Mouse (Mus musculus): Measurements from ENCODE around the gene Arvcf.

The Arvcf gene

DNA sequence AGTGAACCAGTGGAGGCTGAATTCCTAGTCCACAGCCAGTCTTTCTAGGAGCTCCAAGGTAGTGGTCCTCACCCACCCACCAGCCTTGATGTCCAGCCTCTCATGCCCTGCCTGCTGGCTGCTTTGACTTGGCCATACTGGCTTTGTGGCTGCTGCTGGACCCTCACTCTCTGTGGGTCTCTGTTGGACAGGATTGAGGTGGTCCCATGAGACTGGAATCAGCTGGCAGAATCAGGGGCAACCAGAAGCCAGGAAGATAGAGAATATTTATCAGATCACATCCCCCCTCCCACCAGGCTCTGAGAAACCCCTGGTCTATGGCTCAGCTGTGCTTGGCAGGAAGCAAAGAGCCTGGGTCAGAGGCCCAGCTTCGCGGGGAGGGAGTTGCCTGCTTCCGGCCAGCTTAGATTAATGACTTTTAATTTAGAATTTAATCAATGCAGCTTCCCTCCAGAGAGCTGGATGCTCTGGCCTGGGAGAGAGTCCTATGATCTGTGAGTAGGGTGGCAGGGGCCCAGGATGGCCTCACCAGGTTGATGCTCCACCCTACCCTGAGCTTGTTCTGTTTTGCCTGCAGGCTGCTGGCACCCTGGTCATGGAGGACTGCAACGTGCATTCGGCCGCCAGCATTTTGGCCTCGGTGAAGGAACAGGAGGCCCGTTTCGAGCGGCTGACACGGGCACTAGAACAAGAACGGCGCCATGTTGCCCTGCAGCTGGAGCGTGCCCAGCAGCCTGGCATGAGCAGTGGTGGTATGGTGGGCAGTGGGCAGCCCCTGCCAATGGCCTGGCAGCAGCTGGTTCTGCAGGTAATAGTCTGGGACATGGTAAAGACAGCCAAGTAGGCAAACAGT is 40.8 kb downstream of the Arvcf start:
- no peak for ATAC-seq (ENCODE audit: low TSS enrichment)

DNA sequence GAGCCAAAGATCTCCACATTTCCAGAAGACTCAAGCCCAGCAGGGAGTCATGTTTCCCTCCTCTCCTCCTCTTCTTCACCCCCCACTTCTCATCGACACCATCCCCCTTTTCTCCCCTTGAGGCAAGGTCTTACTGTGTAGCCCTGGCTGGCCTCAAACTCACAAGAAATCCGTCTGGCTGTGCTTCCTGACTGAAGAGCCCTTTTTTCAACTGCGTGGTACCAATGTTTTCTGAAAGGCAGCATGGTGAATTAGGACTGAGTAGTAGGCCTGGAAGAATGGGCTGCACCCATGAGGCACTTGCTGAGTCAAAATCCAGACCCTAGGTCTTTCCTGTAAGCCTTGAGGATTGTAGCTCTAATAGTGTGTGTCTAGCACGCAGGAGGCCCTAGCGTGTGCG is 42.4 kb downstream of the Arvcf start:
- ATAC-seq (ENCODE audit: low TSS enrichment), result no peak

DNA sequence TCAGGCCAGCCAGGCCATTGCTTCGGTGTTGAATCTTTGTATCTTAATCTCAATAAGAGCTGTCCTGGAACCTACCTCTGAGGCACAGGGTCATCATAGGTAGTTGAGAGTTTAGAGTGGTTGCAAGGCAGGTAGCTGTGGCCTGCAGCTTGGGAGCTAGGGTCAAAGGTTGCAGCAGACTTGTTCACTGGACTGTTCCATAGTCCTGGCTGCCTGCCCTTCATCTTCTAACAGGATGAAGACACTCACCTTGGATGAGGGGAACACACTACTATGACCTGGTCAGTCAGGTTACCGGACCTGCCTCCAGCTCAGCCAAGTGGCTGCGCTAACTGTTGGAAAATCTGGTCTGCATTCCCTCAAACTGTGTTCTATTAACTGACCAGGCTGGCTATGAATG is 43.1 kb downstream of the Arvcf start:
- no peak for ATAC-seq (ENCODE audit: low TSS enrichment)

DNA sequence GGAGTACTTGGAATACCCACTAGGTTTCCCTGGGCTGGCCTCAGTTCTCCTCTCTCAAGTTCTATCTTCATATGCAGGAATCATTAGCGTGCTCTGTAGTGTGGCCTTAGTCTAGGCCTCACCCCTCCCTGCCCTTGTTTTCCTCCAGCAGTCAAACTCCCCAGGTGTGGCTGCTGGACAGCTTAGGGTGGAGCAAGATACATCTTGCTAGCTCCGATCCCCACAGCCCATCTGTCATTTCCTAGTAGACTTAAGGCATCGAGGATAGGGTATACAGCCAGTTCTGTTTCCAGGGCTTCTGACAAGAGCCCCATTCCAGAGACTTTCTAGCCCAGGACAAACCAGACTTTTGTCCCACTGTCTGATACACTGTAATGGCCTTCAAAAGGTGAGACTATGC is 43.7 kb downstream of the Arvcf start:
- ATAC-seq (ENCODE audit: low TSS enrichment), result no peak

DNA sequence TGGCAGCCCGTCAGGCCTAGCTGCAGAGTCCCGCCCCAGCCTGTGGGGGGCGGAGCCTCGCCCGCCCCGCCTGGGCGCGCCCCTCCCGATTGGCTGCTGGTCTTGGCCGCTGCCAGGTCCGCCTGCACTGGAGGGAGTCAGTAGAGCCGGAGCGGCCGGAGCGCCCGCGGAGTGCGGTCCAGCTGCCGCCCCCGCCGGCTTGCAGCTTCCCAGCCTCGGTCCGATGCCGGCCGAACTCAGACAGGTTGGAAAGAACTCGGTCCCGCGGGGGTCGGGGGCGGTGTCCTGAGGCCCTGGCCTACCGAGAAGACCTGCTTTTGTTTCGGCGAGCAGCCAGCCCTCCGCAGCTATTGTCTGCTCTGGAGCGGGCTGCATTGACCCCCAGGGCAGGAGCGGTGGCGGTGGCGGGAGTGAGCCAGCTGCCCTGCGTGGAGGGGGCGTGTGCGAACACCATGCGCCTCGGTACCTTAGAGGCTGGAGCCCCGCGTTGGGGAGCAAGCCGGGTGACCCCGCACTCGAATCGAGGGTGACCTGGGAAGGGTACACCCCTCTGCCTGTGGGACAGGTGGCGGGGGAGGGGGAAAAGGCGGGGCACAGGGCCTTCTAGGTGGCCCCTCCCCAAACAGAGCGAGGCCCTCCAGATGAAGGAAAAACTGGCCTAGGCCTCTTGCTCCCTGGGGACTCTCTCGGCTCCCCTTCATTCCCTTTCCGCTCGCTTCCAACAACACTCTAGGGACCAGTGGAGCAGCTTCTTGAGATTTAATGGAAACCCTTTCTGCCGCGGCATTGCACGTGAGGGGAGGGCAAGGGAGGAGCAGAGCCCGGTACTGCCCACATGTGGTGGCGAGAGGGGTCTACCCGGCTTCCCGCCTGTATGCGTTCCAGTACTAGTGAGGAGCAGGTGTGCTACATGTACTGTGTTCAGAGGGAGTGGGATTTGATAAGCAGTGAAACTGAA is 44.8 kb downstream of the Arvcf start:
- peak; percentile 42 for ATAC-seq (ENCODE audit: low TSS enrichment)

DNA sequence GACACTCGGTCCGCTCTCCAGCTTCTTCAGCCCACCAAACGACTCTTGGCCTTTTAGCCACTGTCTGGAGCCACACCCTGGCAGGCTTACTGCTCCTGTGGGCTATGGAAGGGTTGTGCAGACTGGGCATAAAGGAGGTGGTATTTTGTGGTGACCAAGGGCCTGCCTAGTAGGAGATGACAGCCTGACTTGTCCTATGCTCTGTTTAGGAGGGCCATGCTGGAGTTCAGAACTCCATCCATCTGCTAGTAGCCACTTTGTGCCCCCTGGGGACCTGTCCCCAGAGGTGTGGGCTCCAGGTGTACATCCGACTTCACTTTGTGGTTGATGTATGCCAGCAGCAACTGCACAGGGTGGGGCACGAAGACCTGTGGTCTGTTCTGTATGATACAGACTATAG is 45.6 kb downstream of the Arvcf start:
- no peak for ATAC-seq (ENCODE audit: low TSS enrichment)

DNA sequence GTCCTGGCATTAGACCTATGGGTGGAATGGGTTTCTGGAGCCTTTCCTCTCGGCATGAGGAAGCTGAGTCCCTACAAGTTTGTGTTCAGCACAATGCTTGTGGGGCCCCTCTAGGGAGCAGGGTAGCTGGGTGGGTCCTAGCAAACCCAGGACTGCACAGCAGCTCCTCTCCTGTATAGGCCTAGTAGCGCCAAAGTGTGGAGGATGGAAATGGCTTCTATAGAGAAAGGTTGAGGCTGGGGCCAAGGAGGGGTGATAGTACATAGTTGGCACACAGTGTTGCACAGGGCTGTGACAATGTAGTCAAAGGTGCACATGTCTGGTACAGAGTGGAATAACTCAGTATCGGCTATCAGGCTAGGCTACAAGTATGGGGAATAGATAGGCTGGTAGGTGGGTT is 46.1 kb downstream of the Arvcf start:
- no peak for ATAC-seq (ENCODE audit: low TSS enrichment)

DNA sequence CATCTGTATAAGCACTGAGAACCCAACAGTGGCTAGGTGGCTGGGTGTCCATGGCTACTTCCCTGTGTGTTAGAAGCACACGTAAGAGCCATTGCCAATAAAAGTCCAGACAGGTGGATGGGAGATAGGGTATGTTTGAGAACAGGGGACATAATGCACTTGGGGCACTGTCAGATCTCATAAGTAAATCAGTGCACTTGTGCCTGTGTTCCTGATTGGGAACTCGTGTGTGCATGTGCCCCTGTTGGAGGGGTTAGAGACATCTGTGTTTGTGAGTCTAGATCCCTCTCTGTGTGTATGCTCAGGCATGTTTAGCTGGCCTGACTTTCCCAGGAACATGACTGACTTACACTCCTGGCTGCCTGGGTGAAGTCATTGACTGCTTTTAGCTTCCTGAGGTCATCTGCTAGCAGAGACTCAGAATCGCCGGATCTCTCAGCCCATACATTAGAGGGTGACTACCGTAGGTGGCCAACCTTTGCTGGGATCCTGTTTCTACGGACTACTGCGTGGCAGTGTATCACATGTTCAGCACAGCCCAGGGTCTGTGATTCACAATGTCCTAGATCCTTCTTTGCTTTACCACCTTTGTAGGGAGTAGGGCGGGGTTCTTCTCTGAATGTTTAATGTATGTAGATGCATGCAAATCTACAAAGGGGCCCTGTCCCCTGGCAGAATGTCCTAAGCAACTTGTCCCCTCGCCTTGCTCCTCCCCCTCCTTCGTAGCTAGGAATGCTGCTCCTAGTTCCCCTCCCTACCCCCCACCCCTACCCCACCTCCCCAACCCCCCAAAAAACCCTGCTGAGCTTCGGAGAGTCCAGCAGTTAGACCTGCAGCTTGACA is 47.0 kb downstream of the Arvcf start:
- peak; percentile 11; the same call in 1 of the 2 replicates for ATAC-seq (ENCODE audit: low TSS enrichment)

DNA sequence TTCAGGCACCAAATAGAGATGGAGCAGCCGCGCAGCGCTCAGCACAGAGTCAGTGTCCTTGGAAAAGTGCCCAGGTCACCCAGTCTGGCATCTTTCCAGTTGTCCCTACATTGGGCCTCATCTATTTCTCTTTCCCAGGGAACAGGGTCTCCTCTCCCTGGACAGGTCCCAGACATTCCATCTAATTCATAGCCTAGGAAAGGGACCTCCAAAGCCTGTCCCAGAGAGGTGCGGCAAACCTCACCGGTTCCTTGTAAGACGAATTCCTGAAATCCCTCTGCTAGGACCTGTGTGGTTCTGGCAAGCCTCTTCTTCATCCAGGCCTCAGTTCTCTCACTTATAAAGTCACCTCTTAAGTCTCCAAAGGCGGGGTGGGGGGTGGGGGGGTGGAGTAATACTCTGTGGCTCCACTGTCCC is 47.6 kb downstream of the Arvcf start:
- no peak for ATAC-seq (ENCODE audit: low TSS enrichment)

DNA sequence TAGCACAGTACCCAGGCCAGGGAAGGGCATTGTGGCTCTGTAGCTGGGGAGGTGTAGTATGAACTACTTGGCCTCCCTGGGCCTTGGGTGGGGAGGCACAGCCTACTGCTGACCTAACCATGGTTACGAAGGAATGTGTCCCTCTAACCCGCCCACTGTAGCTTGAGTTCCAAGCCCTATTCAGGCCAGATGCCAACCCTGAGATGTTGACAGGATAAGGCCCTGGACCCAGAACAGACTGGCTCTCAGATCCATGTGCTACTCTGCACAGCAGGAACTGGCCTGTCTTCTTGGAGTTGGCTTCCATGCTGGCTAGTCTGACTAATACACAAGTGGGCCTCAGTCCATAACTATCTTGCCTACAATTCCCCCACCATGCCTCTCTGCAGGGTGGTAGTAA is 48.2 kb downstream of the Arvcf start:
- no peak for ATAC-seq (ENCODE audit: low TSS enrichment)

DNA sequence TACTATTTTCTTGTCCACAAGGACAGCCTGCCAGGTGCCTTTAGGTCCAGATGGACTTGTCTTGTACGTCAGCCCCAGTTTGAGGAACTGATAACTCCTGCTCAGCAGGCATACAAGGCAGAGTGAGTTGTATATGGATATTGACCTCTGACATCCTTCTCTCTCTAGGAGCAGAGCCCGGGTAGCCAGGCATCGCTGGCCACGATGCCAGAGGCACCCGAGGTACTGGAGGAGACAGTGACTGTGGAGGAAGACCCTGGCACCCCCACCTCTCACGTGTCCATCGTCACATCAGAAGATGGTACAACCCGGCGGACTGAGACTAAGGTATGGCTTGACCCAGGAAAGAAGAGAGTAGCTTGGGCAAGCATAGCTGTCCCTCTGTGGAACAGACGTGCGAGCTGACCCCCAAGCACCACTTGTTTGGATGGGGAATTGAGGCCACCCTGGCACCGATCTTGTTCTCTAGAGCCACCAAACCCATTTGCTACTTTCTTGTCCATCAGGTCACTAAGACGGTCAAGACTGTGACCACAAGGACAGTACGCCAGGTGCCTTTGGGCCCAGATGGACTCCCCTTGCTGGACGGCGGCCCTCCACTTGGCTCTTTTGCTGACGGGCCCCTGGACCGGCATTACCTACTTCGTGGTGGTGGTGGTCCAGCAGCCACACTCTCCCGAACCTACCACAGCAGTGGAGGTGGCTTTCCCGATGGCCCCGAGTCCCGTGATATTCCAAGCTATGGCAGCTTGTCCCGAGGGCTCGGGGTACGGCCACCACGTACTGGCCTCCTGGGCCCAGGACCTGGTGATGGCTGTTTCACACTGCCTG is 49.0 kb downstream of the Arvcf start:
- no peak for ATAC-seq (ENCODE audit: low TSS enrichment)

DNA sequence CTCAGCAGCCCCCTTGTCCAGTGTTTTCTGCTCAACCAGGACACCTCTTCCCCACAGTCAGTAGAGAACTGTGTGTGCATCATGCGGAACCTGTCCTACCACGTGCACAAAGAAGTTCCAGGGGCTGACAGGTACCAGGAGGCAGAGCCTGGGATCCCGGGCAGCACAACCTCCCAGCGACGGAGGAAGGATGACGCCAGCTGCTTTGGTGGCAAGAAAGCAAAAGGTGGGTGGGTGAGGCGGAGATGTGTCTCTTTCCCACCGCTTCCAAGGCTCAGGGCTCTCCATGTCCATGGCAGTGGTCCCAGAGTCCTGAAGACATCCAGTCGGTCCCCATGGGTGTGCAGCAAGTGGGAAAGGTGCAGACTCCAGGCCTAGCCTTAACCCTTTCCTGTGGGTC is 52.0 kb downstream of the Arvcf start:
- ATAC-seq (ENCODE audit: low TSS enrichment), result peak; percentile 51; the same call in 1 of the 2 replicates

DNA sequence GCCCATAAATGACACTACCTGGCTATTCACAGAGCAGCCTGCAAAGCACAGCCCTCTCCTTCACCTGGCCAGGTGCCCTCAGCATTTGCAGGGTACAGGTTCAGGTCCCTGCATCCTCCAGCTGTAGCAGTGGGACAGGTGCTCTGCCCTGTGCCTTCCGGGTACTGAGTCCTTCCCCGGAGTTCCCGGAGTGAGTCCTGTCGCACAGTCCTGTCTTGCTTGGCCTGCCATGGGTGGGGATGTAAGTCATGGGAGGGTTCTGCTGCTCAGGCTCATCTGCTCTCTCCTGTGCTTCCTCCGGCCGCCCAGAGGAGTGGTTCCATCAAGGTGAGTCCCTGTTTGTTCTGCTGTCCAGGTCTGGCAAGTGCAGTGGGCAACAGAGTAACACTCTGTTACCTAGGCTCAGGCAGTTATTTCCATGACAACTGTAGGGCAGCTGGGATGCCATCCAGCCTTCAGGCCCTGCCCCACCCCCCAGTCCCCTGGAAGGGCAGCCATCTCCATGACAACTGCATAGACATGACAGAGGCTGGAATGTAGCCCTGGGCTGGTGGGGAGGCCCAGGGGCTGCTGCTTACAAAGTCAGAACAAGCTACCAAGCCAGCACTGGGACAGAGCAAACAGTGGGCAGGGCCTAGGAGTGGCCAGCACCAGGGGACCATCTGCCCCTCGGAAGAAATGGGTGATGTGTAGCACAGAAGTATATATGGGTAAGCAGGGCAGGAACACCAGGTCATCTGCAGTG is 52.7 kb downstream of the Arvcf start:
- ATAC-seq (ENCODE audit: low TSS enrichment), result no peak

DNA sequence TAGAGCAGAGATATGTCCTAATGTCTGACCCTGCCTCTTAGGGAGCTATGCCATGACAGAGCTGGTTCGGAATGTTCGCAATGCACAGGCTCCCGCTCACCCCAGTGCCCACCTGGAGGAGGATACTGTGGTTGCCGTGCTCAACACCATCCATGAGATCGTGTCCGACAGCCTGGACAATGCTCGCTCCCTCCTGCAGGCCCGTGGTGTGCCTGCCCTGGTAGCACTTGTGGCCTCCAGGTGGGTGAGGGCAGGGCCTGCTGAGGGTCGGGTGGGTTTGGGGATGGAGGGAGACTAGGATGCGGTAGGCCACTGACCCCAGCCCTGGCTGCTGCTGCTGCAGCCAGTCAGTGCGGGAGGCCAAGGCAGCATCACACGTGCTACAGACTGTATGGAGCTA is 55.3 kb downstream of the Arvcf start:
- ATAC-seq (ENCODE audit: low TSS enrichment), result no peak

DNA sequence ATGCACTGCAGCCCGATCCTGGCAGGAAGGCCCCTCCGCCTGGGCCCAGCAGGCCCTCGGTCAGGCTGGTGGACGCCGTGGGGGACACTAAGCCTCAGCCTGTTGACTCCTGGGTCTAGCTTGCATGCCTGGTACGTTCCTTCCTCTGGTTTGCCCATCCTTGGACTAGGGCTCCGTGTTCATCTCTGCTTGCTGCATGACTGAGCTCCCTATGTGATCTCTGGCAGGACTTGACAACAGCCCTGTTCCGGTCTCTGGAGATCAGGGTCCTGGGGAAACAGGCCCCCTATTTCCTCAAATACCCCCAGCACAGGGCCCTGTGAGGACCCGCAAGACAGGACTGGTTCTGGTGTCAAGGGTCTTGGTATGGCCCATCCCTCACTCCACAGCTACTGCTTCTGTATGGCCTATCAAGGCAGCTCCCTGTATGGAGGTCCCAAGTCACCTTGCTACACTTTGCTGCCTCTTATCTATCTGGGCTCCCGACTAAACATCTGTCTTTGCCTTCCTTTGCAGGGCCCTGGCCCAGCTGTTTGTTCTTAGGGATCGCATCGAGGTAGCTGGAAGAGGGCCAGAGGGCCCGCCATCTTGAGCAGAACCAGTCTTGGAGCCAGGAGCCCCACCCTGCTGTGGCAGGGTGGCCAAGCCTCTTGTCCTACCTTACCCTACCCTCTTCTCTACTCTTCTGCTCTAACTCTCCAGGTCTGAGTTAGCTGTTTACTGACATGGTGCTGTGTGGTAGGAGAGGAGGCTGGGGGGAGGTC is 57.3 kb downstream of the Arvcf start:
- no peak for ATAC-seq (ENCODE audit: low TSS enrichment)

DNA sequence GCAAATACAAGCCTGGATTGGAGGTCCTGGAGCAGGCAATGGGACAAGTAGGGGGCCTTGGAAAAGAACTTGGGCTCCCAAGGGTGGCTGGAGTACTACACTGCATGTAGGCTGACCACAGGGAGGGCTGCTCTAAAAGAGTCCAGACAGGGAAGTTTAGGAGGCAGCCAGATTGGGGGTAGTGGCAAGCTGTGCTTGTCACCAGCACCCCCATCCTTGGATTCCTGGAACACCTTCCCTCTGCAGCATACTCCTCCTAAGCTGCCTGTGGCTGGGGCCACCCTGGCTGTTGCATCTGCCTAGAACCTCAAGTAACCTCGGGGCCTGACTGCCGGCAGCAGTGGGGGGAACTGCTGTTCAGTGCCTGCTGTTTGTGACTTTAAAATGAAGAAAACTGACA is 57.9 kb downstream of the Arvcf start:
- ATAC-seq (ENCODE audit: low TSS enrichment), result peak; percentile 45

DNA sequence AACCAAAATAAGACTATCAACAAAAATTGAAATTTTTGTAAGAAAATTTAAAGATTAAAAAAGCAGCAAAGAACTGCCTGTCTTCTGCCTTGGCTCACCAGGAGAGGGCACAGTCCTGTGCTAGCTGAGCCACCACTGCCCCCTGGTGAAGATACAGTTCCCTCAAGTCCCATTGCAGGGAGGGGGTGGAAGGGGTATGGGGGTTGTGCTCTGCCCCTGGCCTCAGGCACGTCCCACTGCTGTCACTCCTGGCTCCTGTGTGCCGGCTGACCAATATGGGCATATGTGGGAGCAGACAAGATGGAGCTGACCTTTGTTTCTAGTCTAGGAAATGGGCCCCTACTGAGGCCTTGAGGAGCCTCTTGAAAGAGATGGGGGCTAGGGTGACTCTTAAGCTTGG is 58.3 kb downstream of the Arvcf start:
- ATAC-seq (ENCODE audit: low TSS enrichment), result peak; percentile 60

DNA sequence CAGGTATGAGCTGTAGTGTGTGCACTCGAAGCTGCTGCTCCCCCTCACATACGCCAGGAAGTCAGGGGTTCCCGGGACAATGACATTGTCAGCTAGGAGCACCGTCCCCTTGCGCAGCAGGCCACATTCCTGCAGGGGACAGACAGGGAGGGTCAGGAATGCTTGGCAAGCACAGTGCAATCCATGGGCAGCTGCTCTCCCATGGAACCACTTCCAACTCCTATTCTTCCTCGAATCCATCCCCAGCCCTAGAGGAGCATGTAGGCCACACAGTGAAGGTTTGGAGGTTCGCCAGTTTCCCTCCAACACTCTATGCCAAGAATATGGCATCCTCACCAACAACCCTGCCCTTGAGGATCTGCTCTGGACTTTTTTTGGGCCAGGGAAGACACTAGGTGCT is 59.9 kb downstream of the Arvcf start:
- no peak for ATAC-seq (ENCODE audit: low TSS enrichment)

DNA sequence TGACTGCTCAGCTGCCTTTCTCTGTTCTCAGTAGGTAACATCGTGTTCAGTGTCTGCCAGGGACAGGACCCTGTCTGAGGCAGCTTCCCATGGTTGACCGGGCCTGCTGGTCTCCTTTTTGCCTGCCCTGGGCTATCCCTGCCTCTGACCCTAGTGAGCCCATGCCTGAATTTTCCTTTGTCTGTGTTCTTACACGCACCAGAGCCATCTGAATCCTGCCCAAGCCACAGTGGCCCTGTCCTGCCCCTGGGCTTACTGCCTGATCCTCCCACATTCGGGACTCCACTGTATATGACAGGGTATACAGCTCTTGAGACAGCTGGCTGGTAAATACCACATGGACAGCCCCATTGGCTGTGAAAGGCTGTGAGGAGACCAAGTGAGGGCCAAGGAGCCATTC is 61.8 kb downstream of the Arvcf start:
- no peak for ATAC-seq (ENCODE audit: low TSS enrichment)

DNA sequence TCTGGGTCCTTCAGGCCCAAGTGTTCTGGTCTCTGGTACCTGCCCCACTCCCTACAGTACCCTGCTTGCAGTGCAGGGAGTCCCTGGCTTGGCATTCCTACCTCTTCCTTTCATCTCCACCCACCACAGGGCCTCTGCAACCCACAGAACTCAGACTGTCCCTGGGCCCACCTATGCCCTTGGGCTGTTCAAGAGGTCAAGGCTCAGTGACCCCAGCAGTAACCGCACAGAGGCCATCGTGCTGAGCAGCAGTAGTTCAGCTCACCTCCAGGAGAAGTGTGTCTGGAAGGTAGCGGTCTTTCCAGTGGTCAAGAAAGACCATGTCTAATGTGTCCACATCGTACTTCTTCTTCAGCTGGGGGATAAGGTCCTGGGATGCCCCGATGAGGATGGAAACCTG is 62.4 kb downstream of the Arvcf start:
- ATAC-seq (ENCODE audit: low TSS enrichment), result no peak
